Mouse (Mus musculus) gastrocnemius, postnatal 25 days (tissue): ENCODE results near the gene Pop5. TPM values are rescaled to one million over a fixed set of nuclear protein-coding genes. Genes with fewer than 3 reads are reported as not detected.

ENCODE experiments used
- total RNA-seq, 2 experiments: library from RNA; stranded (reverse); gene quantifications; 1 replicate in 1 of 2; 2 replicates in 1 of 2; pipeline ENCODE4 v1.2.3; 2021

Gene Pop5
- total RNA-seq, 2 experiments from 2014 or later, result 29.2 to 30.7 TPM

Other genes starting within 250 kb of the Pop5 start
- gene Sppl3, start 224.7 kb upstream of the Pop5 start, total RNA-seq, result 10 to 100 TPM; 19.6 to 20.3 TPM
- gene Gm10401, start 137.5 kb upstream of the Pop5 start, total RNA-seq, result not detected
- 10 to 100 TPM; 65.8 TPM for gene Acads, start 116.5 kb upstream of the Pop5 start, total RNA-seq
- 10 to 100 TPM; 10.2 to 12.9 TPM for gene Unc119b, start 100.9 kb upstream of the Pop5 start, total RNA-seq
- gene Mlec, start 77.7 kb upstream of the Pop5 start, total RNA-seq, result 100 to 1,000 TPM; 156 to 196 TPM
- gene Cabp1, start 41.5 kb upstream of the Pop5 start, total RNA-seq, result 1 to 10 TPM; 1.6 TPM
- 100 to 1,000 TPM; 263 to 281 TPM for gene Rnf10, start 37.1 kb downstream of the Pop5 start, total RNA-seq
- 100 to 1,000 TPM in 1 of 2 experiments, 10 to 100 TPM in 1; 91.7 to 100 TPM for gene Coq5, start 43.8 kb downstream of the Pop5 start, total RNA-seq
- gene Dynll1, start 65.2 kb downstream of the Pop5 start, total RNA-seq, result 100 to 1,000 TPM; 100 to 102 TPM
- gene Srsf9, start 91.3 kb downstream of the Pop5 start, total RNA-seq, result 10 to 100 TPM; 10.7 to 12.9 TPM
- 10 to 100 TPM; 20.5 to 22.1 TPM for gene Gatc, start 105.3 kb downstream of the Pop5 start, total RNA-seq
- 10 to 100 TPM; 17.5 to 18.4 TPM for gene Triap1, start 105.4 kb downstream of the Pop5 start, total RNA-seq
- 10 to 100 TPM; 60.7 to 80.9 TPM for gene Cox6a1, start 113.1 kb downstream of the Pop5 start, total RNA-seq
- under 1 TPM; 0.29 to 0.61 TPM for gene Msi1, start 193.8 kb downstream of the Pop5 start, total RNA-seq
- gene Pla2g1b, start 230.4 kb downstream of the Pop5 start, total RNA-seq, result not detected
- 10 to 100 TPM; 13.8 to 14.1 TPM for gene Sirt4, start 248.9 kb downstream of the Pop5 start, total RNA-seq